Mouse (Mus musculus): ENCODE results near the gene Mphosph9. TPM values are rescaled to one million over a fixed set of nuclear protein-coding genes. Genes with fewer than 3 reads are reported as not detected.
A peak's percentile ranks its signal among the peaks of the same experiment; 100 is the strongest.

The Mphosph9 gene
- polyA plus RNA-seq, 1 experiment from 2014 or later = 2.9 TPM

GRCm38 (mm10) chr5:124216403-124216802, 111.4 kb downstream of the Mphosph9 start:
- Histone ChIP-seq H3K27me3 (ENCODE audit: control insufficient read depth, insufficient read depth, low read length) (no peaks in the 10 kb centered on the region), H3K27ac (replicated peaks) (no peak overlapping the region), H3K9ac (ENCODE audit: low read length) (no peak overlapping the region), H3K4me2 (replicated peaks; ENCODE audit: low read depth) (no peak overlapping the region), H3K4me3 (ENCODE audit: low read depth, low read length) (no peak overlapping the region), H3K9me3 (ENCODE audit: control insufficient read depth, low read length) (no peaks in the 10 kb centered on the region), H3K36me3 (ENCODE audit: control insufficient read depth, insufficient read depth, low read length) (no peaks in the 10 kb centered on the region), H3K4me1 (replicated peaks; ENCODE audit: control insufficient read depth, insufficient read depth) (peaks cover 3% of the 10 kb centered on the region; the same call in 1 of the 2 replicates)
- 88% methylated on average over 6 of the region's 6 CpGs for WGBS
- DNase-seq (ENCODE audit: low spot score) (no peak), ATAC-seq (ENCODE audit: low FRiP score, low TSS enrichment) (no peak)
- TF ChIP-seq CTCF (IDR thresholded peaks at IDR 0.05; ENCODE audit: low read depth) = no peak
- no peak for TF ChIP-seq EP300 (optimal IDR thresholded peaks at IDR 0.05)

GRCm38 (mm10) chr5:124215647-124216046, 112.1 kb downstream of the Mphosph9 start:
- Histone ChIP-seq H3K9ac (ENCODE audit: low read length) (no peak overlapping the region), H3K27me3 (ENCODE audit: control insufficient read depth, insufficient read depth, low read length) (no peaks in the 10 kb centered on the region), H3K9me3 (ENCODE audit: control insufficient read depth, low read length) (no peaks in the 10 kb centered on the region), H3K4me3 (ENCODE audit: low read depth, low read length) (no peak overlapping the region), H3K27ac (replicated peaks) (no peak overlapping the region), H3K4me1 (replicated peaks; ENCODE audit: control insufficient read depth, insufficient read depth) (no peaks in the 10 kb centered on the region), H3K4me2 (replicated peaks; ENCODE audit: low read depth) (no peak overlapping the region), H3K36me3 (ENCODE audit: control insufficient read depth, insufficient read depth, low read length) (no peaks in the 10 kb centered on the region)
- whole genome bisulfite sequencing = 71% methylated on average over 10 of the region's 10 CpGs
- TF ChIP-seq EP300 (optimal IDR thresholded peaks at IDR 0.05) (no peak), CTCF (IDR thresholded peaks at IDR 0.05; ENCODE audit: low read depth) (no peak)
- ATAC-seq (ENCODE audit: low FRiP score, low TSS enrichment) = no peak
- no peak for DNase-seq (ENCODE audit: low spot score)

GRCm38 (mm10) chr5:124214516-124215145, 113.1 kb downstream of the Mphosph9 start:
- no peaks in the 10 kb centered on the region for H3K4me1 ChIP-seq (replicated peaks; ENCODE audit: control insufficient read depth, insufficient read depth)
- 88% methylated on average over 14 of the region's 14 CpGs for WGBS
- no peak overlapping the region for H3K4me3 ChIP-seq (ENCODE audit: low read depth, low read length)
- no peak overlapping the region for H3K9ac ChIP-seq (ENCODE audit: low read length)
- H3K36me3 ChIP-seq (ENCODE audit: control insufficient read depth, insufficient read depth, low read length) = no peaks in the 10 kb centered on the region
- H3K4me2 ChIP-seq (replicated peaks; ENCODE audit: low read depth) = no peak overlapping the region
- H3K27ac ChIP-seq (replicated peaks) = peak overlapping the region; percentile 49; the same call in 1 of the 2 replicates
- no peaks in the 10 kb centered on the region for H3K9me3 ChIP-seq (ENCODE audit: control insufficient read depth, low read length)
- no peaks in the 10 kb centered on the region for H3K27me3 ChIP-seq (ENCODE audit: control insufficient read depth, insufficient read depth, low read length)
- ATAC-seq (ENCODE audit: low FRiP score, low TSS enrichment) = no peak
- DNase-seq (ENCODE audit: low spot score) = no peak
- TF ChIP-seq EP300 (optimal IDR thresholded peaks at IDR 0.05) (no peak), CTCF (IDR thresholded peaks at IDR 0.05; ENCODE audit: low read depth) (no peak)

- H3K36me3 ChIP-seq (ENCODE audit: control insufficient read depth, insufficient read depth, low read length) = no peaks in the 10 kb centered on the region
- no peak for TF ChIP-seq CTCF (IDR thresholded peaks at IDR 0.05; ENCODE audit: low read depth)
- TF ChIP-seq EP300 (optimal IDR thresholded peaks at IDR 0.05) = no peak
- H3K9me3 ChIP-seq (ENCODE audit: control insufficient read depth, low read length) = no peaks in the 10 kb centered on the region
- no peak overlapping the region for H3K4me3 ChIP-seq (ENCODE audit: low read depth, low read length)
- no peak; the same call in 1 of the 2 replicates for ATAC-seq (ENCODE audit: low FRiP score, low TSS enrichment)
- DNase-seq (ENCODE audit: low spot score) = no peak
- no peaks in the 10 kb centered on the region for H3K27me3 ChIP-seq (ENCODE audit: control insufficient read depth, insufficient read depth, low read length)
- no peaks in the 10 kb centered on the region for H3K4me1 ChIP-seq (replicated peaks; ENCODE audit: control insufficient read depth, insufficient read depth)
- no peak overlapping the region for H3K4me2 ChIP-seq (replicated peaks; ENCODE audit: low read depth)
- peak overlapping the region; percentile 49 for H3K27ac ChIP-seq (replicated peaks)
- no peak overlapping the region for H3K9ac ChIP-seq (ENCODE audit: low read length)
- 73% methylated on average over 13 of the region's 13 CpGs for WGBS
Measured at GRCm38 (mm10) chr5:124213588-124214469, 113.9 kb downstream of the Mphosph9 start.

- Histone ChIP-seq H3K4me2 (replicated peaks; ENCODE audit: low read depth) (no peak overlapping the region), H3K27ac (replicated peaks) (peak overlapping the region; percentile 30; the same call in 1 of the 2 replicates), H3K27me3 (ENCODE audit: control insufficient read depth, insufficient read depth, low read length) (no peaks in the 10 kb centered on the region), H3K4me1 (replicated peaks; ENCODE audit: control insufficient read depth, insufficient read depth) (peaks cover 6% of the 10 kb centered on the region), H3K4me3 (ENCODE audit: low read depth, low read length) (no peak overlapping the region), H3K36me3 (ENCODE audit: control insufficient read depth, insufficient read depth, low read length) (no peaks in the 10 kb centered on the region), H3K9me3 (ENCODE audit: control insufficient read depth, low read length) (no peaks in the 10 kb centered on the region), H3K9ac (ENCODE audit: low read length) (no peak overlapping the region)
- DNase-seq (ENCODE audit: low spot score) (no peak), ATAC-seq (ENCODE audit: low FRiP score, low TSS enrichment) (no peak)
- WGBS = 74% methylated on average over 2 of the region's 2 CpGs
- TF ChIP-seq EP300 (optimal IDR thresholded peaks at IDR 0.05) (no peak), CTCF (IDR thresholded peaks at IDR 0.05; ENCODE audit: low read depth) (no peak)
Measured at GRCm38 (mm10) chr5:124211669-124212068, 116.1 kb downstream of the Mphosph9 start.

- no peak for DNase-seq (ENCODE audit: low spot score)
- TF ChIP-seq EP300 (optimal IDR thresholded peaks at IDR 0.05) (no peak), CTCF (IDR thresholded peaks at IDR 0.05; ENCODE audit: low read depth) (no peak)
- Histone ChIP-seq H3K9ac (ENCODE audit: low read length) (no peak overlapping the region), H3K9me3 (ENCODE audit: control insufficient read depth, low read length) (no peaks in the 10 kb centered on the region), H3K4me2 (replicated peaks; ENCODE audit: low read depth) (no peak overlapping the region), H3K4me3 (ENCODE audit: low read depth, low read length) (no peak overlapping the region), H3K27ac (replicated peaks) (peak overlapping the region; percentile 30; the same call in 1 of the 2 replicates), H3K4me1 (replicated peaks; ENCODE audit: control insufficient read depth, insufficient read depth) (peaks cover 9% of the 10 kb centered on the region), H3K27me3 (ENCODE audit: control insufficient read depth, insufficient read depth, low read length) (no peaks in the 10 kb centered on the region), H3K36me3 (ENCODE audit: control insufficient read depth, insufficient read depth, low read length) (no peaks in the 10 kb centered on the region)
- no peak for ATAC-seq (ENCODE audit: low FRiP score, low TSS enrichment)
- 75% methylated on average over 8 of the region's 8 CpGs for WGBS
Measured at GRCm38 (mm10) chr5:124211234-124211633, 116.5 kb downstream of the Mphosph9 start.
